Mouse (Mus musculus) intestine, embryonic 15.5 days (tissue): Measurements from ENCODE around the gene Inpp5e. TPM values are rescaled to one million over a fixed set of nuclear protein-coding genes. Genes with fewer than 3 reads are reported as not detected.
"Not testable (repeated sequence)": the region's sequence is repeated elsewhere in the genome, so short reads cannot be mapped to it uniquely, and the experiment has no call there.

ENCODE experiments used
- ATAC-seq: fragments of 200-750 bp; cut with Nextera tagmentation; 2 replicates; pipeline ENCODE4 v1.8.0; 2017; ENCODE audit warnings: moderate TSS enrichment, moderate library complexity
- H3K27ac ChIP-seq: fragments of 300-500 bp; sonication (generic); 2 replicates; pipeline ENCODE4 v1.5.1; 2015; ENCODE audit warnings: mild to moderate bottlenecking, inconsistent platforms
- H3K27me3 ChIP-seq: fragments of 300-500 bp; sonication (generic); replicated peaks from 2 replicates; pipeline ENCODE4 v1.6.1; 2015; ENCODE audit warnings: inconsistent platforms
- H3K36me3 ChIP-seq: fragments of 300-500 bp; sonication (generic); 2 replicates; pipeline ENCODE4 v1.6.1; 2015; ENCODE audit warnings: inconsistent platforms
- H3K4me1 ChIP-seq: fragments of 300-500 bp; sonication (generic); replicated peaks from 2 replicates; pipeline ENCODE4 v1.6.1; 2015; ENCODE audit warnings: inconsistent platforms
- H3K4me2 ChIP-seq: fragments of 300-500 bp; sonication (generic); replicated peaks from 2 replicates; pipeline ENCODE4 v1.6.1; 2015; ENCODE audit warnings: mild to moderate bottlenecking, inconsistent platforms
- H3K4me3 ChIP-seq: fragments of 300-500 bp; sonication (generic); replicated peaks from 2 replicates; pipeline ENCODE4 v1.5.1; 2015; ENCODE audit warnings: inconsistent platforms
- H3K9ac ChIP-seq: fragments of 300-500 bp; sonication (generic); 2 replicates; pipeline ENCODE4 v1.6.1; 2015; ENCODE audit warnings: inconsistent platforms
- H3K9me3 ChIP-seq: fragments of 300-500 bp; sonication (generic); 2 replicates; pipeline ENCODE4 v1.6.1; 2016; ENCODE audit warnings: inconsistent platforms
- WGBS: fragments of 180-500 bp; shearing (Covaris S2); methylation state at CpG from one replicate; pipeline ENCODE4 v1.1.7; 2015; 5-methylcytosine and 5-hydroxymethylcytosine counted together
- polyA plus RNA-seq: library from polyadenylated mRNA; unstranded; fragments of >200 nt; fragmentation: Nextera tagmentation; extraction: Ambion mirVana; gene quantifications from 2 replicates; pipeline ENCODE4 v1.2.1, GENCODE M21; 2015

Gene Inpp5e
- polyA plus RNA-seq, 1 experiment from 2014 or later: 17.1 TPM

DNA sequence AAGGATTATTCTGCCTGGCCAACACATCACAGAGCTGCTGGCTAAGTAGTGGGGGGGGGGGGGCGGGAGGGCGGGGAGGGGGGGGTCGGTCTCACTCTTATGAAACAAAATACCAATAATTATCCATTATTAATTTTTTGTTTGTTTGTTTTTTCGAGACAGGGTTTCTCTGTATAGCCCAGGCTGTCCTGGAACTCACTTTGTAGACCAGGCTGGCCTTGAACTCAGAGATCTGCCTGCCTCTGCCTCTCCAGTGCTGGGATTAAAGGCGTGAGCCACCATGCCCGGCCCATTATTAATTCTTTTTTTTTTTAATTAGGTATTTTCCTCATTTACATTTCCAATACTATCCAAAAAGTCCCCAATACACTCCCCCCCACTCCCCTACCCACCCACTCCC is 28.1 kb downstream of the Inpp5e start:
- not testable (repeated sequence) for ATAC-seq, H3K4me1 ChIP-seq, H3K27me3 ChIP-seq, H3K9me3 ChIP-seq, H3K27ac ChIP-seq
- Histone ChIP-seq H3K36me3 (peaks cover 44% of the 10 kb centered on the region), H3K9ac (peak overlapping the region; percentile 88; the same call in 1 of the 2 replicates), H3K4me3 (peak overlapping the region; percentile 81), H3K4me2 (peak overlapping the region; percentile 92)
- 31% methylated on average over 6 of the region's 6 CpGs for WGBS

DNA sequence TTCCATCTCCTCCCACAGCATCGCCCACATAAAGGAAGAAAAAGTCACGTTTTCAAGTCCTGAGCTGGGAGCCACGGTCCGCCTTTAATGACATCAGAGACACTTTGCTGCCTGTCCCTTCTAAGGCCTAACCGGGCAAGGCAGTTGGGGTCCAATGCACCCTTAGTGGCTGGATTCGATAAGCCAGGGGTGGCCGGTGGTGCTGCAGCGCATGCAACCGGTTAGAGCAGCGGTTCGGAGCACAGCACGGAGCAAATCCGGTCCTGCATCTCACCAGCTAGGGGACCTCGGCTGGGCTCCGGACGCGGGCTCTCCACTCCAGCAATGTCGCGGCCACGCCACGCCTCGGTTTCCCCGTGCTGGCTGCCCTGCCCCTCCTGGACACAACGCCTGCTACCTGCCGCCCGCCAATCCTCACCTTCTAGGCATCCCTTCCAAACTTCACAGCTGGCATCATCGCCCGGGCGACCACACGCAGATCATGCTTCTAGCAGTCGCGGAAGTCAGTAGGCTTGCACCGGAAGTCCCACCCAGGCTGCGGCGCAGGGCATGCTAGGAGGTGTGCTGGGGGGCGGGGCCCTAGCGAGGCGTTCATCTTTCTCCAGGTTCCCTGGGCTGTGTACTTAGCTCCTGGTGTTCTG is 28.8 kb downstream of the Inpp5e start, which contains the start of gene Snapc4:
Snapc4 (minus strand) TSS at position 523 of the 641 bp plus-strand sequence.
- Histone ChIP-seq H3K27ac (0 out of 2 replicates have a peak within 1 kb of the TSS, but pooled peaks have one; percentile 40), H3K4me2 (peak within 1 kb of the TSS; percentile 92), H3K4me3 (peak within 1 kb of the TSS; percentile 81), H3K36me3 (peaks cover 43% of the 10 kb centered on the region), H3K4me1 (0 out of 2 replicates have a peak, but pooled peaks cover 7% of the 10 kb centered on the region), H3K9me3 (no peaks in the 10 kb centered on the region), H3K27me3 (no peaks in the 10 kb centered on the region), H3K9ac (peak within 1 kb of the TSS; percentile 88)
- WGBS: under 1% methylated on average over 38 of the region's 38 CpGs
- peak; percentile 98 for ATAC-seq

DNA sequence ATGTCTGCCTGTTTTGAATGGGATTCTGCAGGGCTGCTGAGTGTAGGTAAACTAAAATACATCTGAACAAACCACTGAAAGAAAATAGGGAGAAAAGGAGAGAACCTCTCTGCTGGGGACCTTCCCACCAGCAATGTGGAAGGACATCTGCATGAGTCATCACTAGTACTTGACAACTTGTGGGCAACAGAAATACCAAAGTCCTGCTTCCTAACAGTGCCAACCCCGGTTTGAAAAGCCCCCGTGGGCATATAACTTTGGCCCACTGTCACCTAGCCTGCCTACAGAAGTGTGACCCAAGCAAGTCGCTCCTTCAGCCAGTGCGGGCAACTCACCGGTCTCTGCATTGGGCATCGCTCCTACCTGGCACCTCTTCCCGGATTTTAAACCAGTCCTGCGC is 36.6 kb downstream of the Inpp5e start:
- no peak overlapping the region for H3K4me3 ChIP-seq
- no peak overlapping the region for H3K27ac ChIP-seq
- H3K9me3 ChIP-seq: no peaks in the 10 kb centered on the region
- H3K4me2 ChIP-seq: no peak overlapping the region
- 93% methylated on average over 8 of the region's 8 CpGs for WGBS
- no peaks in the 10 kb centered on the region for H3K27me3 ChIP-seq
- peaks cover 66% of the 10 kb centered on the region for H3K36me3 ChIP-seq
- H3K4me1 ChIP-seq: no peaks in the 10 kb centered on the region
- no peak for ATAC-seq
- no peak overlapping the region for H3K9ac ChIP-seq

DNA sequence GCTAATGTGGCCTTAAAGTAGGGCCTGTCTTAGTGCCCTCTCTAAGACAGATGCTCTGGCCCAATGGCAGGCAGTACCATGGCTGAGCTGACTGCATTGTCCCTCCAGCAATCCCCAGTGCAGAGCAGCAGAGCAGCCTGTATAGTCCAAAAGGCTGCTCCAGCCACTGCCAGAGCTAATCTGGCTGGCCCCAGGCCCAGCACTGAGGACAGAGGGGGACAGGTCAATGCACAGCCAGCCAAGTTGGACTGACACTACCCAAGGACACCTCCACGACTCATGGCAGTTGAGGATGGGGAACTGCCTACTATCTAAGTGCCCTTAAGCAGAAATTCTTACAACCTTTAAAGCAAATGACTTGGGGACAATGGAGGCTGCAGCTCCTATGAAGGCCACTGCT is 40.4 kb downstream of the Inpp5e start:
- Histone ChIP-seq H3K27ac (no peak overlapping the region), H3K9me3 (no peaks in the 10 kb centered on the region), H3K36me3 (peaks cover 65% of the 10 kb centered on the region), H3K9ac (no peak overlapping the region), H3K27me3 (no peaks in the 10 kb centered on the region), H3K4me2 (no peak overlapping the region), H3K4me3 (no peak overlapping the region), H3K4me1 (peaks cover 6% of the 10 kb centered on the region)
- no peak for ATAC-seq
- WGBS: 90% methylated on average over 1 of the region's 1 CpGs

DNA sequence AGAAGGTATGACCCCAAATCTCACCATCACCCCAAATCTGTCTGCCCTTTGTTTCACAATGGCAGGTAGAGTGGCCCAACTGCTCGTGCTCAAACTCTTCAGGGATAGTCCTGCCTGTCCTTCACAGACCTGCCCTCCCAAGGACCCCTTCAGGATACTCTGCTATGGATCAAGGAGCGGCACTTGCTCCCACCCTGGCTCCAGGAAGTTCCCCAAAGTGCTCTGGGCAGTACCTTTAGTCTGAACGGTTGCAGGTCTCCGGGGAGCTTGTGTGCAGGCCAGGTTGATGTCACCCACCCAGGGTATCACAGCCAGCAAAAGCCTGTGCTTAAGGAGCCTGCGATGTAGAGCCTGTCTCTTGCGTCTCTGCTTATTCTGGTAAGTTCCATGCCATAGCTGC is 41.1 kb downstream of the Inpp5e start:
- ATAC-seq: no peak
- Histone ChIP-seq H3K9me3 (no peaks in the 10 kb centered on the region), H3K4me3 (no peak overlapping the region), H3K27me3 (no peaks in the 10 kb centered on the region), H3K4me1 (peaks cover 6% of the 10 kb centered on the region), H3K27ac (no peak overlapping the region), H3K9ac (no peak overlapping the region), H3K4me2 (no peak overlapping the region), H3K36me3 (peaks cover 65% of the 10 kb centered on the region)
- 94% methylated on average over 6 of the region's 6 CpGs for WGBS

DNA sequence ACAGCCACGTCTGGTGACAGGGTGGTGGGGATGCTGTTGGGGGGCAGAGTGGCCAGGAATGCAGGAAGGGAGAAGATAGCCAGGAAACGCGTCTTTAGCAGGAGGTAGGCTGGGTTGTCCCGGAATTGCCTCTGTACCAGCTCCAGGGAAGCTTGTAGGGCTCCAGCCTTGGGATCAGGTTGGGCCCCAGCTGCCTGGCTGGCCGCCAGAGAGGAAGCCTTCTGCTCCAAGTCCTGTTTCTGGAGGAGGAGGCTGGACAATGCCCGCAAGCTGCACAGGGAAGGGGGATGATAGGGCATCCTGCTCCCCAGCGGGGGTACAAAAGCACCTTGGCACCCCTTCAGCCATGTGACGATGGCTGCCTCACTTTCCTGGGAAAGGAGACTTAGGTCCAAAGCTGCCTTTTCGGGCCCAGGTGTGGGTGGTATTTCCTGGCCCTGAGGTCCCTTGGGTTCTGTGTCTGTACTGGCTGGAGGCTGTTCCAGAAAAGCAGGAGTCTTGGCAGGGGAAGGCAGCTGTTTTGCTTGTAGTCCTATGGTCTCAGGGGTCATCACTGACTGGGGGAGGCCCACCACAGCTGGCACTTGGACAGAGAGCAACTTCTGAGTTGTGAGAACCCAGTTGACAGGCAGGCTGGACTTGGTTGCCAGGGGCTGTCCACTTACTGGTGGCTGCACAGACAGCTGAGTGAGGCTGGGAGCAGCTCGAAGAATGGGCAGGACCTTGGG is 44.1 kb downstream of the Inpp5e start:
- Histone ChIP-seq H3K4me3 (no peak overlapping the region), H3K9ac (no peak overlapping the region), H3K4me1 (peaks cover 6% of the 10 kb centered on the region), H3K36me3 (peaks cover 54% of the 10 kb centered on the region), H3K4me2 (no peak overlapping the region), H3K27ac (no peak overlapping the region), H3K27me3 (no peaks in the 10 kb centered on the region), H3K9me3 (no peaks in the 10 kb centered on the region)
- WGBS: 72% methylated on average over 10 of the region's 10 CpGs
- ATAC-seq: no peak

DNA sequence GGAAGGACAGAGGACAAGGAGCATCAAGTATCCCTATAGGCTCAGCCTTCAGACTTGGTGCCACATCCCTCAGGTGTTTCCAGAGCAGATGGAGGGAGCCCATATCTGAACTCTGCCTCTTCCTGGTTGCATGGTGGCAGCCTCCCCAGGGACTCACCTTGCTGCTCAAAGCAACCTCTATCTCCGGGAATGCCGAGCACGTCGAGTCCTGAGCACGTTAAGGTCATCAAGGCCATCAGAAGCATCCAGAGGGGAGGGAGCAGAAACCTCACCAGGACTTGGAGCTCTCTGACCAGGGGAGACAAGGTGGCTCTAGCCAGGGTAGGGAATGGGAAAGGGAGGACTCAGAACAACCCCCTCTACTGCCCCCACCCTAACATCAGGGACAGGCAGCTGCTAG is 45.5 kb downstream of the Inpp5e start:
- Histone ChIP-seq H3K9me3 (no peaks in the 10 kb centered on the region), H3K9ac (no peak overlapping the region), H3K36me3 (peaks cover 40% of the 10 kb centered on the region), H3K4me2 (no peak overlapping the region), H3K27me3 (no peaks in the 10 kb centered on the region), H3K4me3 (no peak overlapping the region), H3K4me1 (peaks cover 6% of the 10 kb centered on the region), H3K27ac (no peak overlapping the region)
- 54% methylated on average over 5 of the region's 5 CpGs for WGBS
- ATAC-seq: no peak

DNA sequence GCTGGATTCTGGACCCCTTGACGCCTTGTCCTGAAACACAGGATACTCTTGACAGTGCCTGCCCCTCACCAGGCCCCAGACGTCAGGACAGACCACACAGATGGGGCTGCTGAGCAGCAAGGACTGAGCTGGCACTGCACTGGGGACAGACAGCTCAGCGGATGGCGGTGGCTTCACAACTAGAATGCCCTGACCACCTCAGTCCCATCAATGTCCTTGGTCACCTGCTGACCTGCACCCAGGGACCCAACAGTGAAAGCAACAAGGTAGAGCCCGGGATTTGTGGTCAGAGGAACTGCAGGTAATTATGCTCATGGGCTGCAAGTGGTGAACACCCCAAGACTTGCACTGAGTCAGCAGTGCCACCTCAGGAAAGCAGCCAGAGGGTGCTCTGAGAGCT is 46.0 kb downstream of the Inpp5e start:
- Histone ChIP-seq H3K4me3 (no peak overlapping the region), H3K9me3 (no peaks in the 10 kb centered on the region), H3K36me3 (peaks cover 37% of the 10 kb centered on the region), H3K4me1 (peaks cover 6% of the 10 kb centered on the region), H3K9ac (no peak overlapping the region), H3K4me2 (no peak overlapping the region), H3K27me3 (no peaks in the 10 kb centered on the region), H3K27ac (no peak overlapping the region)
- ATAC-seq: no peak
- 82% methylated on average over 5 of the region's 5 CpGs for WGBS

DNA sequence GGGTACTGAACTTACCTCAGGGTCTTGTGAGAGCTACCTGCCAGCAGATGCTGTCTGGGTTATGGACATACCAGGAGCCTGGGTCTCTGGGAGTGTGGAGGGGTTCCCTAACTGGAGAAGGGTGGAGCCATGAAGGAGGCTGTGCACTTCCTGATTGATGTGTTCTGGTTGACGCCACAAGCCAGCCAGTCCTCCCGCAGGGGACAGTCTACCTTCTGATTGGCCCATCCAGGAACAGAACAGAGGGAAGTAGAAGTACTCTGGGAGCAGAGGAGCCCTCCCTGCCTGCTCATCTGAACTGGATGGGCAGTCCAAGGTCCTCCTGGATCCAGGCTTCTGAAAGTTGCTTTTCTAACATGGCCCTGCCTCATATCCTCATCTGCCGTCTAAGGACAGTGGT is 48.2 kb downstream of the Inpp5e start, which contains the start of gene Card9:
Card9 (minus strand) TSS at position 147 of the 400 bp plus-strand sequence.
- no peaks in the 10 kb centered on the region for H3K27me3 ChIP-seq
- WGBS: 32% methylated on average over 3 of the region's 3 CpGs
- peaks cover 16% of the 10 kb centered on the region; the same call in 1 of the 2 replicates for H3K36me3 ChIP-seq
- no peak within 1 kb of the TSS for H3K4me3 ChIP-seq
- H3K4me2 ChIP-seq: no peak within 1 kb of the TSS
- 0 out of 2 replicates have a peak, but pooled peaks have one; percentile 50 for ATAC-seq
- H3K4me1 ChIP-seq: peaks cover 6% of the 10 kb centered on the region
- H3K27ac ChIP-seq: no peak within 1 kb of the TSS
- no peaks in the 10 kb centered on the region for H3K9me3 ChIP-seq
- H3K9ac ChIP-seq: no peak within 1 kb of the TSS

DNA sequence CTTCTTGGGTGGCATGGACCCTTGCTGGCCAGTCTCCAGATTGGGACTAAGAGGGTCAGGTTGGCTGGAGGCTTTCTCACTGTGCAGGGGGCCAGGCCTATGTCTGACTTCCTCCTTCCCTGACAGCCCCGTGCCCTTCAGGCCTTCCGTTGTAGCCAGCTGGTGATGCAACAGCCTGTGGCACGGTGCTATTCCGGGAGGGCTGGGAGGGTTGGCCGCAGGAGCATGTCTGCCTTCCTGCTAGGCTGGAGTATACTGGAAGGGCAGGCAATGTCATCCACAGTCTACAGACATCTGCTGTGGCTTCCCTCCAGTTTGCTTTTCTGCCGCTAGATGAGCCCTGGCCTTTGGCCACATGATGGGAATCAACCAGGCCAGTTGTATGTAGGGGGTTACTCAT is 49.0 kb downstream of the Inpp5e start:
- H3K4me3 ChIP-seq: no peak overlapping the region
- H3K9me3 ChIP-seq: no peaks in the 10 kb centered on the region
- no peak overlapping the region for H3K4me2 ChIP-seq
- no peak overlapping the region for H3K27ac ChIP-seq
- WGBS: 81% methylated on average over 6 of the region's 6 CpGs
- H3K36me3 ChIP-seq: peaks cover 10% of the 10 kb centered on the region; the same call in 1 of the 2 replicates
- no peaks in the 10 kb centered on the region for H3K27me3 ChIP-seq
- H3K9ac ChIP-seq: no peak overlapping the region
- ATAC-seq: no peak
- peaks cover 6% of the 10 kb centered on the region for H3K4me1 ChIP-seq

DNA sequence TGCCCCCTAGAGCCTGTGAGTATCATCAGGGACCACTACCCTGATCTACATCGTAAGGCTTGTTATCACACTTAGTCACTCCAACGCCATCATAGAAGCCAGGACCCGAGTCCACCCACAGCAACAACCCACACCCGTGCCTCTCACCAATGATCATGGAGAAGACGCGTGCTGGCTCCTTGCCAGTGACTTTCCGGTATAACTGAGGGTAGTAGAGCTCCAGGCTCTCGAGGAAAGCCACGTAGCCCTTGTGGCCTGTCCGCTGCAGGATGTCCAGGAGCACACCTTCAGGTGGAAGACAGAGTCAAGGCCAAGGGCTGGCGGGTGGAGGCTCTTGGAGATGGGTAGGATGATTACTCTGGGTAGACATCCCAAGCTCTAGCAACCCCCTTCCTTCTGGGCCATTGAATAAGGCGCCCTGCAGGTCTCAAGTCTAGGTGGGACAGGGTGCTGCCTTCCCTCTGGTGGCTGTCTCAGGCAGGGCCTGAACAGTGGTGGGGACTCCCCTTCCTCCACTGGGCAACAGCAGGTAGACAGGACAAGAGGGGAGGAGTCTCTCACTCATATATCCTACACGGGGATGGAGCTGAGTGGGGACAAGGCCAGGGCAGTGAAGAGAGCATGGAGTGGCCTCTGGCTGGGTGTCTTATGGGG is 50.2 kb downstream of the Inpp5e start:
- no peak overlapping the region for H3K9ac ChIP-seq
- H3K36me3 ChIP-seq: 0 out of 2 replicates have a peak, but pooled peaks cover 5% of the 10 kb centered on the region
- H3K4me3 ChIP-seq: no peak overlapping the region
- H3K4me1 ChIP-seq: no peaks in the 10 kb centered on the region
- H3K4me2 ChIP-seq: no peak overlapping the region
- no peak overlapping the region for H3K27ac ChIP-seq
- ATAC-seq: peak; percentile 25; the same call in 1 of the 2 replicates
- H3K9me3 ChIP-seq: no peaks in the 10 kb centered on the region
- WGBS: 85% methylated on average over 13 of the region's 13 CpGs
- no peaks in the 10 kb centered on the region for H3K27me3 ChIP-seq

DNA sequence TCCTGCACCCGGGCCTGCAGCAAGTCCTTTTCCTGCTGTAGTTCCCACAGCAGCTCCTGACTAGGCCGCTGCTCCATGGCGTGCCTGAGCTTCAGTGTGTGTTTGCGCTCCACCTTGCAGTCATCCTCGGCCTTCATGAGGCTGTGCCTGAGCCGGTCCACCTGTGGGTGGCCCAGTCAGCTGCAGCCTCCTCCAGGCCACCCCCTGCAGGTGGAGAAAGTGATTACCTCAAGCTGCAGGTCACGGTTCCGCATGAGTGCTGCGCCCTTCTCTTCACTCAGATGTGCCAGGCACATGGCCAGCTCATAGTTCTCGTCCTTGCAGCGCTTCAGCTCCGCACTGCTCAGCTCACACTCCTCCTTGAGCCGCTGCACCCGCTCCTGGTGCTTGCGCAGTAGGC is 51.5 kb downstream of the Inpp5e start:
- Histone ChIP-seq H3K4me3 (no peak overlapping the region), H3K9me3 (no peaks in the 10 kb centered on the region), H3K4me2 (no peak overlapping the region), H3K27ac (no peak overlapping the region), H3K9ac (no peak overlapping the region), H3K4me1 (peaks cover 4% of the 10 kb centered on the region), H3K27me3 (no peaks in the 10 kb centered on the region), H3K36me3 (no peaks in the 10 kb centered on the region)
- no peak for ATAC-seq
- WGBS: 50% methylated on average over 15 of the region's 15 CpGs
